Mouse (Mus musculus): ENCODE data around the gene Znhit3. TPM values are rescaled to one million over a fixed set of nuclear protein-coding genes. Genes with fewer than 3 reads are reported as not detected.

Znhit3 gene
- 25.3 TPM for total RNA-seq (2023)

DNA sequence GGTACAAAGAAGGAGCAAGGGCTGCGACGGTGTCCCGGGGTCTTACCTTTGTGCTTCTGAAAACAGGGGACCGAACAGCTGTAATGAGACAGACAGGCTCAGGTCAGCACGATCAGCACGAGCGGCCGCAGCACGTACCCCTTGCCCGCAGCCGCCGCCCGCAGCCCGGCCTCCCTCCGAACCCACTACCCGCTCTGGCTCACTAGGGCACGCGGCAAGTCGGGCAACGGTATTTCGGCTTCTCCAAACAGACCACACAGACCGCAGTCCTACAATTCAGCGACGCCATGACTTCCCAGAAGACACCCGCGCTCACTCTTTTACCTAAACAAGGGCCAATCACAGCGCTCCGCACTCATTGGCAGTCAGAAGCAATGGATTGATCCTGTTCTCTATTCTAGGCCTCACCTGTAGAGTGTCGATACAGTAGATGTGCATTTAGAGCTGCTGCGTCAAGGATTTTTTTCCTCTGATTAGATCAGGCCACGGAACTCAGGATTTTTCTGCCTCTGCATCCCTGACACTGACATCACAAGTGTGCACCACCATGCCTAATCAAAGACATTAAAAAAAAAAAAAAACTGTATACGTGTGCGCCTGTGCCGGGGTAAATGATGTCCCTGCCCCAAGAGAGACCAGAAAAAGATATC lies at the start of gene Znhit3:
TSS of gene Znhit3 (minus strand) at position 314 of the 650 bp plus-strand sequence.

DNA sequence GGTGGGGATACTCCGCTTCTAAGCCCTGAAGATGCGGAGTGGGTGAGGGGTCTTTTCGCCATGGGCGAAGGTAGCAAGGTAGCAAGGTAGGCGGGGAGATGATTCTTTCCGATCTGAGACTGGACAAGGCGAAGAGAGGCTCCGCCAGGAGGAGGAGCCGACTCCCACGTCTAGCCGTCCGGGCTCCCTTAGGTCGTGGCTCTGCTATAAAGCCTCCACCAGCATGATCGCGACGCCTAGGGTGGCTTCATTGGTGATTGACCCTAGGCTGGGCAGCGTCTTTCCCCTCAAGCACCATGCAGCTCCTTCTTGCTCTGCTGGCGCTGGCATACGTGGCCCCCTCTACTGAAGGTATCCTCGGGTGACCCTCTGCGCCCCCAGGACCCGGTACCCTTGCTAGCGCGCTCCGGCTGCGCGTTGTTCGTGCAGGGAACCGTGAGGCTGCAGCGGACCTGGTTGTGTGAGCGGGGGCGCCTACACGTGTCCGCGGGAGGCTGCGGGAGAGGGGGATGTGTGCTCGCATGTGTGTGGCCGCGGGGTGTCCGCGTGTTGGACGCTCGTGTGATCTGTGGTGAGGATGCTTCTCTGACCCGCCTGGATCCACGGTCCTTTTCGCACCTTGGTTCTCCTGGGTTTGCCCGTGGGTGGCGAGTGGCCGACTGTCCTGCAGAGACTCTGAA lies 41.6 kb upstream of the Znhit3 start, which contains the start of gene Car4:
TSS of gene Car4 (plus strand) at position 196 of the 680 bp plus-strand sequence.

DNA sequence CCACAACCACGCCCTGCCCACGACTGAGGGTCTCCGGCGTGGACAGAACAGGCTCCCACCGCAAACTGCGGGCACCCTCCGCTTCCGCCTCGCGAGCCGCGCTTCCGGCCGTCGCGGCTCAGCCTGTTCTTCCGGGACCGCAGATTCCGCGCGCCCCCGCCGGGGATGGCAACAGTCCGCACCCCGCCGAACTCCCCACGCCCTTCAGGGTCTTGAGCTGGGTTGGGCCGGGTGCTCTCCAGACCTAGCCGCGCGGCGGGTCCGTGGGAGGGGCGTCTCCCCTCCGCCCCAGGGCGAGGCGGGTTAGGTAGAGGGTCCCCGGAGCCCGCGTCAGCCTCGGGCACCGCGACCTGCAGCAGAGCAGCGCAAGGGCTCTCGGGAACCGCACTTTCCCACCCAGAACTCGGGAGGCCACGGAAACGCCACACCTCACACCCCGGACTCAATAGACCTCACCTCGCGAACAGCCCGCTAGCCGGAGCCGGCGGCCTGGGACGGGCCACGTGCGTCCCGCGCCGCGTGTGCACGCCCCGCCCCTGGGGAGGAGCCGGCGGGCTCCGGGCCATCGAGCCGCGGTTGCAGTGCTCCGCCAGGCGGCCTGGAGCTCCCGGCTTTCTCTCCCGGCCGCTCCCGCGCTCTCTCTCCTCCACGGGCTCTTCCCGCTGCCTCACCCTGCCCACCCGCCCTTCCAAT lies 36.2 kb downstream of the Znhit3 start, which contains the start of the genes Myo19 and Pigw:
TSS of gene Myo19 (plus strand) at position 377 of the 693 bp plus-strand sequence.
TSS of gene Pigw (minus strand) at position 514 of the 693 bp plus-strand sequence.

DNA sequence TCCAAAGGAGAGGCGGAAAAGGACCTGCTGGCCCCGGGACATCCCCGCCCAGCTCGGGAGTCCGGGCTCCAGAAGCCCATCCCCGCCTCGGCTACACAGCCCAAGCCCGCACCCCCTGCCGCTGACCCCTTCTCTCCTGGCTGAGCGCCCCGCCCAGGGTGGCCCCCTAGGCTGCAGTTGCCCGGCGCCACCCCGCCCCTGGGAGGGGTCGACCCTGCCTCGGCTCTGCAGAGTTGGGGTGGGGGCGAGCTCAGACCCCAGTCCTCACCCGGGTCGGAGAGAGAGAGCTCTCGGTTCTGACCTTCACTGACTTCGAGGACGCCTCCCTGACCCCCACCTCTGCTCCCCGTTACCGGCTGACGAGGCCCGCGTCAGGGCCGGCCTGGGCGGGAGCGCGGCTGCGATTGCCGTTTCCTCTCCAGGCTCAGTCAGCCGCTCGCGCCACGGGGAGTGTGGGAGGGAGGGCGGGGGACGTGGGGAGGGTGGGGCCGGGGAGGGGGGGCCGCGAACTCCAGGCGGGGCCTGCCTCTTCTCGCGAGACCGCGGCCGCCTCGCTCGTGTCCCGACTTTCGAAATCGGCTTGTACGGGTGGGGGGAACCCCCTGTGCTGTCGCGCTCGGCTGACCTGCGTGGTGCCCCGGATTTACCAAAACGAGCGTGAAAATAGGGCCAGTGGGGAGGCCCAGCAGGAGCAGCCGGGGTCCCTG lies 45.7 kb downstream of the Znhit3 start, which contains the start of gene Ggnbp2:
TSS of gene Ggnbp2 (minus strand) at position 481 of the 707 bp plus-strand sequence.

Other genes starting within 250 kb of the Znhit3 start
- 25.6 TPM for gene Mrm1, start 96.9 kb downstream of the Znhit3 start, total RNA-seq (2023)
- 12.3 TPM for gene Dhrs11, start 87.4 kb downstream of the Znhit3 start, total RNA-seq (2023)
- gene Ggnbp2, start 45.5 kb downstream of the Znhit3 start, total RNA-seq (2023), result 156 TPM
- gene Myo19, start 36.2 kb downstream of the Znhit3 start, total RNA-seq (2023), result 7.8 TPM
- gene Pigw, start 36.1 kb downstream of the Znhit3 start, total RNA-seq (2023), result 5.8 TPM
- gene Car4, start 41.4 kb upstream of the Znhit3 start, total RNA-seq (2023), result not detected
- 26.4 TPM for gene Usp32, start 223.8 kb upstream of the Znhit3 start, total RNA-seq (2023)

Measured in CD8-positive naive resting alpha-beta T cell, adult 57 days (primary cell).